Mouse (Mus musculus) lung, postnatal 0 days (tissue): ENCODE results near the gene Polr3b.

ENCODE experiments used
- CTCF ChIP-seq: IDR thresholded peaks from 2 replicates; pipeline ENCODE4 v1.5.1; 2016; ENCODE audit warnings: antibody characterized with exemption, mild to moderate bottlenecking
- EP300 ChIP-seq: IDR thresholded peaks from 2 replicates; pipeline ENCODE4 v1.6.1; 2016; ENCODE audit warnings: antibody characterized with exemption, mild to moderate bottlenecking, control low read depth

GRCm38 (mm10) chr10:84579527-84579926 lies 42.6 kb upstream of the Polr3b start:
- TF ChIP-seq CTCF (no peak), EP300 (no peak)
